Mouse (Mus musculus) left cerebral cortex, adult 9 months (tissue): ENCODE results near the gene Rarb.
A peak's percentile ranks its signal among the peaks of the same experiment; 100 is the strongest.

Source experiments
- DNase-seq, 2 experiments: peaks; one replicate each; pipeline ENCODE4 v3.0.0; 2022; ENCODE audit warnings: low spot score in 2 of 2

The Rarb gene

DNA sequence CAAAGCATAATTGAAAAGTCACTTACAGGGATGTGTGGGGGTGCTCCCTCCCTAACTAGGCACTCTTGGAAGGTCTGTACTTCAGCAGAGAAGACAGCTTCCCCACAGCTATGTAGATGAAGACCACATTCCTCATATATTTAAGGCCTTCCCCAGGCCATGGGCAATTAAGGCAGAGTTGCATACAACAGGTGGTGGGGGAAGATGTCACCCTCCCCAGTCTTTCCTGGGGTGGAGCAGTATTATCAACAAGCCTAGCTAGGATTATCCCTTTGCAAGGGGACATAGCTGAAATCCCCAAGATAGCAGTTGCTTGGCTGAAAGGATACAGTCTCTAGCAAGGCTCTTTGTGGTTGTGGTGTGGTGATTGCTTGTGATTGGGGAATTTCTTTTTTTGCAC lies 240.9 kb downstream of the Rarb start:
- no peak for DNase-seq

DNA sequence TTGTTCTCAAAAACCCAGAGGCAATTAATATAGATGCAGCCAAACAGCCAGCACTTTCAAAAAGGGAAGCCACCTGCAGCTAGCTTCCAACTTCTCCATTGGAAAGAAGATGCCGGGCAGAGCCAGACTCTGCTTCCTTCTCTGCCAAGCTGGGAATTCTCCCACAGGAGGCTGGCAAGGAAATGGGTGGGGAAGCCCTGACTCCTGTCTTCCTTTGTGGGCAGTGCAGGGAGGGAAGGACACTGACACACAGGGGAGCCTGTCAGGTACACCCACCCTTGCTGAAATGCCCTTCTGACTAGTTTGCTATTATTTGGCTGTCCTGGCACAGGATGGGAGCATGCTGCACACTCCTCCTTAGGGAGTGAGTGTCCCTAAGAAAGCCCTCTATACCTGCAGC lies 241.9 kb downstream of the Rarb start:
- peak in 1 of 2 experiments; percentile 17 for DNase-seq

DNA sequence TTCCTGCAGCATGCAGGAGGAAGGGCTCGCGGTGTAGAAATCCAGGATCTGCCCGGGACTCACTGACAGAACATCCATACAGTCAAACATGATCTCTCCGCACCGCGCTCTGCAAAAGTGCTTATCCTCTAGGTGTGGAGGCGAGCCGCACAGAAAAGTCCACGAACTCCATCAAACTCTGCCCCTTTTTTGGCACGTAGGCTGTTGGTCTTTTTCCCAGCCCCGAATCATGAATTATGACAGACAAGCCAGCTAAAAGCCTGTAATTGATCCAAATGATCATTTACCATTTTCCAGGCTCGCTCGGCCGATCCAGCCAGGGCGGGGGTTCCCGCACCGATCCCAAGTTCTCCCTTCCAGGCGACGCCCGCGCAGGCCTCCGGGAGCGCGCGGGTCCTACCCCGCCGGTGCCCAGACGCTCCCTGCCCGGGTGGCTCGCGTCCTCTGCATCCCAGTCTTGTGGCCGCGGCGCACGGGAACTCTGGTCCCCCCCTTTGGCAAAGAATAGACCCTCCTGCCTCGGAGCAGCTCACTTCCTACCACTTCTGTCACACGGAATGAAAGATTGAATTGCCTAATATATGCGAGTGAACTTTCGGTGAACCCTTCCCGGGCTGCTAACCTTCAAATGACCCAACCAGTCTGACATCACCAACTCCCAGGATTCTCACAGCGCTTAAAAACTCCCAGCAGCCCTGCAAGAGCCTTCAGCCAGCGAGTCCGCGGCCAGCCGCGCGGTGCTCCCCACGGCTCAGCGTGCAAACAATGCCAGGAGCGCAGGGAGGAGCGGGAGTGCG lies 243.8 kb downstream of the Rarb start:
- peak in 1 of 2 experiments; percentile 73 for DNase-seq

DNA sequence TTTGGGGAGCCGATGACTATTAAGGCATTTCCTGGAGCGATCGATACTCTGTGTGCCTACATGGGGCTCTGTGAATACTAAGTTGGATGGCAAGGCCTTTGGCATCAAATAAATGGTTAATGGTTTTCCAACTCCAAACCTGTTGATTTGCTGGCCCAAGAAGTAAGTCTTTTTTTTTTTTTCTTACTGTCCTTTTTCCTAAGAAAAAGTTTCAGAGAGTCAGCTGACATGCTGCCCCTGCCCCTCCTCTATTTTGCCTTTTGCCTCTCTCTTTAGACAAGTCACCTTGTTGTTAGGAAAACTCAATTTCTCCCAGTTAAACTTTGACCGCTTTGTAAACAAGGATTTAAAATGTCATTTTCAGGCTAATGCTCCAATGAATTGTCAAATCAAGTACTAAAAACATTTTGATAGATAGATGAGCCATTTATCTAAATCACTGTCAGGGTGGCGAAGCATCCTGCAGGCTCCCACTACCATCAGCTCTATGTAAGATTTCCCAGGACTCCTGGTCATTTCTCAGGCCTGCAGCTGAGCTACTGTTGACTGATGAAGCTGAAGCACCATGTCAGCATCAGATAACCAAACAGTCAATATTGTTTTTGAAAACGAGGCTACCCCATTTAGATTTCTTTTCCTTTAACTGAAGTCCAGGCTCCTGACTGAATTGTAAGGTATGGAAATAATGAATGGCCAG lies 245.3 kb downstream of the Rarb start:
- DNase-seq = no peak

DNA sequence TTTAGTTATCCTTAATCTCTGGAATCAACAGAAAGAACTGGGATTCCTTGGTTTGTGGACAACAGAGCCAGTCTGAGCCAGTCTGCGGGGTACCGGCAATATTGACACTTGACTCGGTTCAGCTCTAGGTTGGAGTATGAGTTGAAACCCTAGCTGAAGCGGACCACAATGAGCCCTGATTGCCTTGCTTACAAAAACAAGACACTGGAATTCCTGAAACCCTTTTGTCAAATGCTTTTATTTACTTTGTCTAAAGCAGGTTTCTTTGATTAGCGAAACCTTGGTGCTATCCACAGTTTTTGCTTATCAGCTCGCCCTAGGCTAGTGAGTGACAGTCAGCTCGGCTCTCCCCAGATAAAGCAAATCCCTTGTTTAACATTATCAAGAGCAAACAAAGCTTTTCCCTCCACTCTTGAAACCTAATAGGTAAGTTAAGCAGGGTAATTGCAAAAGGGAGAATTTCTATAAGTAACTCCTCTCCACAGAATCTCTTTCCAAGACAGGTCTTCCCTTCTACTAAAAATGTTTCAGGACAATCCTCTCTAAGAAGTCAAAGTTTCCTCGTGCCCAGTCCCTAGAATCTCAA lies 246.1 kb downstream of the Rarb start:
- DNase-seq = no peak

DNA sequence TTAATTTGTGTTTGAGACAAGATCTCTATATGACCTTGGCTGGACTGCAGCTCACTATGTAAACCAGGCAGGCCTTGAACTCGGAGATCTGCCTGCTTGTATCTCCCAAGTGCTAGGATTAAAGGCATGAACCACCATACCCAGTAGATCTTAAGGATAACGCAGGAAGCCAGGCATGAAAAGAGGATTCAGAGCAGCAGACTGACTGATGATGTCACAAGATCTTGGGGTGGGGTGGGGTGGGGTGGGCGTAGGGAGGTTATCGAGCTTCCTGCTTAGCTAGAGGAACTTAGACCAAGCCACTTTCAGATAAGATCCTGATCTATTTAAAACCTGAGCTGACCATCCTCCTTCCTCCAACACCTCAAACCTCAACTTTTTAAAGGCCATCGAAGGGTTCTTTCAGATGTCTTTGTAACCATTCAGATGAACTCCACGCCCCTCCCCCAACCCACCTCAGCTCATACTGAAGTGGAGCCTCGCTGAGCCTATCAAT lies 249.4 kb downstream of the Rarb start:
- DNase-seq = no peak

DNA sequence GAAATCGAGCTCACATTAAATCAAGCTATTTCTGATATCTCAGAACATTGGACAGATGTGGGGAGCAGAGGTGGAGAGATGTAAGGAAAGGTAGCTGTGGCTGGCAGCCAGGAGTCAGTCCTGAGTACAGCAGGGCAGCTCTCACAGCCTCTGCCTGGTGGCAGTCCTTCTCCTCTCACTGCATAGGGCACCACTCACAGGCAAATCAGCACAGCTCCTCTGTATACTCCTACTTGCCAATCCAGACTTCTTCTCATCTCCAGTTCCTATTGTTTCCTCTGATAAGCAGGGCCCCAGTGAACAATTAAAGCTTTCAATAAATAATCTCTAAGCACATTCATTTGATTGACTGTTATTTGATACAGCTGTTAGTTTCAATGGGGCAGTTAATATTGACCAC lies 252.0 kb downstream of the Rarb start:
- DNase-seq = no peak

DNA sequence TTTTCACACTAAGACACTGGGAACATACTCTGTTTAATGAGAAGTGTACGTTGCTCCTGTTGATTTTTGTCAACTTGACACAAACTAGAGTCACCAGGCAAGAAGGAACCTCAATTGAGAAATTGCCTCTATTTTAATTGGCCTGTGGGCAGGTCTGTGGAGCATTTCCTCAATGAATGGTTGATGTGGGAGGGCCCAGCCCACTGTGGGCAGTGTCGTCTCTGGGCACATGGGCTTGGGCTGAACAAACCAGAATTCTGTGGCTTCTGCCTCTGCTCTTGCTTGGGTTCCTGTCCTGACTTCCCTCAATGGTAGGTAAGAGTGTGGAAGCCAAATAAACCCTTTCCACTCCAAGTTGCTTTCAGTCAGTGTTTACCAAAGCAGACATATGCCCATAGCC lies 255.0 kb downstream of the Rarb start:
- DNase-seq = no peak

DNA sequence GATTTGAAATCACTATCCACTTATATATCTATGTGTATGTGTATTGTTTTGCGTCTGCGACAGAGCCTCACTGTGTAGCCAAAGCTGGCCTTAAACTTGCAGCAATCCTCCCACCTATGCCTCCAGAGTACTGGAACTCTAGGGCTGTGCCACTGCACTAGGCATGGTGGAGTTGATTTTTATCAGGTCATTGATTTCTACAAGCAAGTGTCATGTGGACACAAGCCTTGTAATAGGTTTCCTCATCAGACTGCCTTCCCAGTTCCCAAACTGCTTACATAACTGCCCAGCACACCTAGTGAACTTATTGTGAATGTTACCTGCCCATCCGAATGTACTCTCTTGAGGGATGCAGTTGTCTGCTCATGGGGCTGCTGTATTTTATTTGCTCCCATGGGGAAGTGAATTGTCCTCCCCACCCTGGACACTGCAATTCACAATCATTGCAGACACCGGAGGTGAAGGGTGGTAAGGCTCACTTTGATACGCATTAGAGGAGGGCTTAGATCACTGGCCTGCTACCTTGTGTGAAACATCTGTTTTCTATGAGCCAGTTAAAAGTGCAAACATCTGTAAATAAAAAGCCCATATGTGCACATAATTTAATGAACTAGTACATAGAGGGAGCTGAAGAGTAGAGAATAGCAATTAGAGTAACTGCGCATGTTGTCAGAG lies 257.3 kb downstream of the Rarb start:
- DNase-seq = no peak

DNA sequence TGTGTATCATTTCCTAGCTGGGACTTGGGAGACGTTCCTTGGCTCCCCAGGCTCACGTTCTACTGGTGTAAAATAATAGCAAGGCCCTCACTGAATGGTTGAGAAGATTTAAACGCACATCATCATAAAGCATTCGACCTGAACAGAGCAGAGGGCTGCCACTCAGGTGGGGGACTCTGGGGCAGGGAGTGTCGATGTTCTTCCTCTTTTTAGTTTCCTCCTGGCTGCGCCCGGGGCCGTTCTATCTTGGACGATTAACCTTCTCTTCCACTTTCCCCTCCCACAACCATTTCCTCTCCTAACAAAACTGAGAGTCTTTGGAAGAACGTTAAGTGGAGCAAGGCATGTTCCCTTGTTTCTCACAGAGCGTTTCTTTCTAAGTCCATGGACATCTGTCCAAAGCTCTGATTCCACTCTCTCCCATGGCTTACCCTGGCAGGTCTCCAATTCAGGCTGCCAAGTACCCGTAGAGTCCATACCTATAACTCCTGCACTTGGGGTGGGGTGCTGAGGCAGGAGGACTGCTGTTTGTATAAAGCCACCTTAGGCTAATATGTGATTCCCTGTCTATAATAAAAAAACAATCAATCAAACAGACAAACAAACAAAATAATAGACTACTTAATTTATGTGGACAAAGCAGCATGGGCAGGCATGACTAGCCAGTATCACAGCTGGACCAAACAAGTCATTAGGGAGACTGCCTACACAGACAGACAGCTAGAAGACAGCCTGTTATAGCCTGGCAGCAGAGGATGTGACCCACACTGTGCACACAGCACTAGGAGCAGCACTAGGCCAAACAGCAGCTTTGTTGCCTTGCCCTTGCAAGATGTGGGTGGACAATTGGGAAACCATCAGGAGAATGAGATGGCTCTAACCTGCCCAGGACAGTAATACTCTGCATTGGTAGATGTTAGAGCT lies 259.4 kb downstream of the Rarb start:
- no peak for DNase-seq

DNA sequence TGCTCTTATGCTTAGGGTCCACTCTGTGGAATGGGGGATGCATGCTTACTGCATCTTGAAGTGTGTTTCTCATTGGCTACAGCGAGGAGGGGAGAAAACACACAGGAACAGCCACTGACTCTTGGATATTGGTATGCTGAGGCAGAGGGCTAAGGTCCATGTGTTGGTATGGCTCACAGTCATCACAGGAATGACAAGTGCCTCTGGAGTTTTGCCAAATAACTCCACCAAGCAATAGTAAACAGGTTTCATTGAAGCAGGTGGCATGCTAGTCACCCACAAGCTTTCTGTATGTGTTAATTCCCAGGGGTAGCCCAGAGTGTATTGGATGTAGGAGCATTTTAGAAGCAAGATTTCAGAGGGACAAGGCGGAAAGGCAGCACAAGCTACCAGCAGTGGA lies 260.9 kb downstream of the Rarb start:
- no peak for DNase-seq

DNA sequence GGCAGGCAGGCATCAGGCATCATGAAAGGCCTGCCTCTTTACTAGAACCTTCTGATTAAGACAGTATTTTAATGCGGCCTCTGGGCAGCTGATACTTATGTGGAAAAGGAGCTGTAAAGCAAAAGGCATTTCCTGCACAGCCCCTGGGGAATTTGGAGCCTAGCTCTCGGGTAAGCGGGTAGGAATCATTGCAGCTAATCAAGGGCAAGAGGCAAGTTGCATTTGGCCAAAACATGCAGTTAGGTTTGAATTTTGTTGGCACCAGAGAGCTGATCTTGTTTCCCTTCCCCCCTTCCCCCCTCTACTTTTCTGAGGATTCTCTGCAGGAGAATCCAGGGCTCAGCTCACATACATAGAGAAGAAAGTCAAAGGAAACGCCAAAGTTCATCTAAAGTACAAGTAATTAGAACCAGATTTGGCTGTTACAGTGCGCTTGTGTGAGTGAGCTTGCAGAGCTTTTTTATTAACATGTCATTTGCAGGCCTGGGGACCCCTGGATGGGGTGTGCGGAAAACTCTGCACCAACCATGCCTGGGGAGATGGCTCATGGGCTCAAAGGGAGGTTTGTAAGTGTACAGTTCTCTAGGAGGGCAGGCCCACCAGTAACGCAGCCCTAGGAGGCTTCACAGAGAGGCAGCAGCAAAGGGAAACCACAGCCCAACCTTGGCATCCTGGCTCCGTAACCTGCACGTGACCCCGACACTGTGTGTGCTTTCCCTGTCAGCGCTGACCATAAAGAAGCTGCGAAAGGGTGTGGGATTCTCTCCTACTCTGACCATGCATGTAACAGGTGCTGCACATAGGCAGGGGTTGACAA lies 264.1 kb downstream of the Rarb start:
- DNase-seq = no peak

DNA sequence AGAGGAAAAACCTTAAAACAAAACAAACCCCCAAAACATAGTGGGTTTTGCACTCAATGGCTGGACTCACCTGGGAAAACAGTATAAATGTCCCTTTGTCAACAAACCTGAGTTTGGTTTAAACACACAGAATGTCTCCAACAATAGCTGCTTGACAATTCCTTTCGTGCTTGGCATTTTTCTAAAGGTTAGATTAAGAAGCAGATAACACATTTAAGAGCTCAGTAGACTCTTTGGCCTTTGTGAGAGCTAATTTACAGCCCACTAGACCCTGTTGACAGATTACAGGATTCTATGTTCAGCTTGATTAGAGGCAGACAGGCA lies 264.7 kb downstream of the Rarb start:
- DNase-seq = no peak

DNA sequence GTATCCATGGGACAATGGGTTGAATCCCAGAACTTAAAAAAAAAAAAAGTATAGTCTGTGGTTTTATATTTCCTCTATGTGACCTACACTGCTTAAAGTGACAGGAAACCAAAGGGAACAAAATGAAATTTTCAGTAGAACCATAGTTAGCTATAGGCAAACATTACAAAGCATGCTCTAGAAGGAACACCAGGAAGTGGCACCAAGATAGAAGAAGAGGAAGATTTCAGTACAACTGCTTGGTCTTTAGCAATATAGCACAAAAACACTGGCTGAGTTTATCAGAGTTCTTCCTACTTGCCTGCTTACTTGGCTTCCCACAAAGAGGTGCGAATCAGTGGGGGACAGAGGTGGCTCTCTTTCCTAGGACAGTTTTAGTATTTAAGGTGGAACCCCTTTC lies 266.7 kb downstream of the Rarb start:
- DNase-seq = no peak

DNA sequence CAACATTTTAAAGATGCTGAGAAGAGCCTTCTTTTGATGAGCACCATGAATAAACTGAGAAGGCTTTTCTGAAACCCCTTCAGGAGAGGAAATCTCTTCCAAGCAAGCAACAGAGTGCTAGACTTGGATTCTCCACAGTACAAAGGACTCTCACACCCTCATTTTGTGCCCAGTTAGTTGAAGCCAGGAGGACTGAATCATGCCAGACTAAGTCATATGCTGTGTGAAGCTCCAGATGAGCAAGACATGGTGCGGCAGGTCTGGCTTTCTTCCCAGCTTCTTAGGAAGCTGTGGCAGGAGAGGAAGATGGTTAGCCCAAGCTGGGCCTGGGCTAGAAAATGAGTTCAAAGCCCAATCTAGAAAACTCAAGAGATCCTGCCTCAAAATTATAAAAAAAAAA lies 267.1 kb downstream of the Rarb start:
- peak in 1 of 2 experiments; percentile 51 for DNase-seq

DNA sequence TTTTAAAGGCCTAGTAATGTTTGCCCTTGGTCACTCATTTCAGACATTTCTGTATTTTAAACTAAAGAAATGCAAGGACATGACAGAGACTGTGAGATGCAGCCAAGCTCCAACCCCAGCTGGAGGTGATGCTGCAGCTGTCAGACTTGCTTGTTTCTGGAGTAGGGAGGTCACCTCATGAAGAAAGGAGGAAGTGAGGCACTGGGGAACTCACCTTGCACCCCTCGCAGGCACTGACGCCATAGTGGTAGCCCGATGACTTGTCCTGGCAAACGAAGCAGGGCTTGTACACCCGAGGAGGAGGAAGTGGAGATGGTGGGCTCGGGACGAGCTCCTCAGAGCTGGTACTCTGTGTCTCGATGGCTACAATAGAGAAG lies 270.8 kb downstream of the Rarb start:
- DNase-seq = no peak

DNA sequence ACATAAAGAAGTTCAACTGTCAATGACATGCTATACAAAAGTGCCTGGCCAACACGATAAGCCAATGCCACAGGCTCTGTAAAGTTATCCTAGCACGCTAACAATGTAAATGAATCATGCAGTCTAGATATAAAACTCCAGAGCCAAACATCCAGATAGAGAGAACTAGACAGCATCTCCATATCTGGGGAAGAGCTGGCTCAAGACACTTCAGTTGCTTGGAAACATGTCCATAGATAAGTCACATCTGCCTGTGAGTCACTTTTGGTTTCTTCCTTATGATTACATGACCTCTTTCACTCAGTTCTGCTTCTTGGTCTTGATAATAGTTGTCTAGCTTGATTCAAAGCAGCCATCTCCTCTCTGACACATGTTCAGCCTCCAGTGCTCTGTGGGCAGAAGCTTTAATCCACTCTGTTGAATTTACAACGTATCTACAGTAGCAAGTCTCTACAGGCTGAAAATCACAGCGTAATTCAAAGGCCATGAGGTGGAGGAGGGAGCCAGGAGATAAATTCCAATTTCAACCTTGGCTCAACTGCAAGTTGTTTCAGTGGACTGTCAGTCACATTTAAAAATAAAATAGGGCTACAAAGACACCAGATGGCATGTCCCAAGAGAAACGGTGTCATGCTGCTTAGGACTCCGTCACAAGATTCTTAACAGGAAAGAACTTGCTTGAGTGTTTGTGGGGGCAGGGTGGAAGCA lies 271.3 kb downstream of the Rarb start:
- no peak for DNase-seq

DNA sequence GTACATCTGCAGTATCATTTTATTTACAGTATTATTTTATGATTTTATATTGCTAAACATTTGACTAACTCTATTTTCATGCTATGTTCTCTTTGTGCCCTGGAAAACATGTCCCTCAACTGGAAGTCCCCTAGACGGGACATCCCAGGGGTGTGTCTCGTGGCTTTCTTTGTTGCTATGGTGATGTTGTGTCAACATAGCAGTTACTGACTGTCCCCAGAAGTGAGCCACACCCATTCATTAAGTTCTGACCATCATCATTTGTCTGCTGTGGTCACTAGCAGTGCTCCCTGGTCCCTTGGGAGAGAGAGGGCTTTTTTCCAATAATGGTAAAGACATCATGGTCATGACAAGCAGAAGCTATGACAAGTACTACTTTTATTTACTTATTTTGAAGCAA lies 274.0 kb downstream of the Rarb start:
- DNase-seq = no peak

DNA sequence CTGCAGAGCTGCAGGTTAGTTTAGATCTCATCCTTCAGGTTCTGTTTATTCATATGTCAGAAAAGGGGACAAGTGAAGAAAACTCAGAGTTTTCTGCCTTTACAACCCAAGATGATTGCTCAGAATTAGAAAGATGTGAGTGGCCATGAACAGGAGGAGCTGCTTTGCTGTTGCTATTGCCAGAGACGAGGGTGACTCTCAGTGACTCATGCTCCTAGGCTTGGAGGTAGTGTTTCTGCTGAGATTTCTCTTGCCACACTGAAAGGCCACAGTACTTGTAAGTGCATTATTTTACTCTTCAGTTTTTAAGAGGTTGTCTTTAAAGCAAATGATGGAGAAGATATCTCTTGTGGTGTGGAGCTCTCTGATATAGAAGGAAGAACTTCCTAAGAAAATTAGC lies 277.3 kb downstream of the Rarb start:
- no peak for DNase-seq

DNA sequence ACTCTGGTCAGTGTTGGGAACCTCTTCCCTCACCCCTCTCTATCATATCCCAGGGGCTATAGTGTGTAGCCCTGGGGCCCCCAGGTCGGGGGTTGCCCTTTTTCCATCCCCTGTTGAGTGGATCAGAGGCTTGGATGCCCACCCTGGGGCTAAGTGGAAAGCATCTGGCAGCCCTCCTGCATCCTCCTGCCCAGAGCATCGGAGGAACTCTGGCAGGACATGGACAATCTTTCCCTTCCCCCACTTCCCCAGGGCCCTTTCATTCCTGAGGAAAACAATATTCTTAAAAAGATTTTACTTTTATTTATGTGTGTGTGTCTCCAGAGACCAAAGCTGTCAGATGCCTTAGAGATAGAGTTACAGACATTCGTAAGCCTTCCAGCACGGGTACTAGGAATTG lies 281.5 kb downstream of the Rarb start:
- no peak for DNase-seq
